Mouse (Mus musculus) ES-E14 (cell line): ENCODE data around the gene Coq3. TPM values are rescaled to one million over a fixed set of nuclear protein-coding genes. Genes with fewer than 3 reads are reported as not detected.

Experiments used
- DNase-seq: peaks from one replicate; pipeline ENCODE4 v3.0.0-alpha.2; 2013; ENCODE audit warnings: low read depth, low spot score
- H3K27ac ChIP-seq: 2 replicates; pipeline ENCODE4 v1.5.1; 2012; ENCODE audit warnings: low read depth, mild to moderate bottlenecking, low read length, moderate library complexity, mixed read lengths; ENCODE audit not compliant: poor library complexity, insufficient read depth, severe bottlenecking
- H3K36me3 ChIP-seq: 2 replicates; pipeline ENCODE4 v1.6.1; 2012; ENCODE audit warnings: mild to moderate bottlenecking, low read length, moderate library complexity, mixed read lengths; ENCODE audit not compliant: control insufficient read depth, poor library complexity, insufficient read depth, severe bottlenecking
- H3K4me1 ChIP-seq, 2 experiments: fragments of 150-350 bp in 1 of 2; sonication (generic) in 1 of 2; 2 replicates each; pipeline ENCODE4 v1.6.1; 2012; ENCODE audit warnings: low read length in 2 of 2, mild to moderate bottlenecking in 1 of 2, mixed read lengths in 1 of 2; ENCODE audit not compliant: control insufficient read depth in 2 of 2, insufficient read depth in 2 of 2, poor library complexity in 1 of 2
- H3K4me3 ChIP-seq, 2 experiments: fragments of 150-350 bp in 1 of 2; sonication (generic) in 1 of 2; 2 replicates each; pipeline ENCODE4 v1.5.1; 2012; ENCODE audit warnings: low read length in 2 of 2, low read depth in 1 of 2, mild to moderate bottlenecking in 1 of 2, mixed read lengths in 1 of 2; ENCODE audit not compliant: insufficient read depth in 1 of 2, poor library complexity in 1 of 2, severe bottlenecking in 1 of 2
- H3K9ac ChIP-seq: 2 replicates; pipeline ENCODE4 v1.6.1; 2012; ENCODE audit warnings: low read depth, mild to moderate bottlenecking, low read length, mixed read lengths; ENCODE audit not compliant: poor library complexity, insufficient read depth, severe bottlenecking
- H3K9me3 ChIP-seq: fragments of 150-350 bp; sonication (generic); 2 replicates; pipeline ENCODE4 v1.6.1; 2012; ENCODE audit warnings: low read depth, mild to moderate bottlenecking, low read length; ENCODE audit not compliant: control insufficient read depth, insufficient read depth
- CHD2 ChIP-seq: IDR thresholded peaks from 2 replicates; pipeline ENCODE4 v1.6.1; 2014; ENCODE audit warnings: mild to moderate bottlenecking, low read depth, low read length, inconsistent platforms
- HCFC1 ChIP-seq: IDR thresholded peaks from 2 replicates; pipeline ENCODE4 v1.6.1; 2012; ENCODE audit warnings: low read length, inconsistent platforms, borderline replicate concordance; ENCODE audit not compliant: insufficient read depth
- MAFK ChIP-seq: IDR thresholded peaks from 2 replicates; pipeline ENCODE4 v1.6.1; 2014; ENCODE audit warnings: mild to moderate bottlenecking, low read depth, low read length, inconsistent platforms; ENCODE audit not compliant: insufficient read depth
- ZC3H11A ChIP-seq: IDR thresholded peaks from 2 replicates; pipeline ENCODE4 v1.6.1; 2012; ENCODE audit warnings: low read depth, mild to moderate bottlenecking, inconsistent platforms, low read length, borderline replicate concordance
- ZNF384 ChIP-seq: IDR thresholded peaks from 2 replicates; pipeline ENCODE4 v1.6.1; 2012; ENCODE audit warnings: low read depth, low read length, inconsistent platforms
- in situ Hi-C, 2 experiments: fragments of 600-800 bp; cut with MboI; formaldehyde crosslinking; loops; one replicate each; pipeline ENCODE4 v1.15.1; 2025; ENCODE audit warnings: low sequenced_read_pairs in 2 of 2, inconsistent platforms in 1 of 2; ENCODE audit not compliant: unreplicated experiment in 2 of 2
- total RNA-seq: library from RNA; depleted of rRNA; stranded (reverse); fragments of 300-350 nt; gene quantifications from 2 replicates; pipeline ENCODE4 v1.2.3, GENCODE M21; 2012

Coq3 gene
- total RNA-seq, 1 experiment, result 9.1 TPM

- no peak for DNase-seq
- Histone ChIP-seq H3K4me3 (no peak overlapping the region), H3K9ac (no peak overlapping the region), H3K4me1 (no peaks in the 10 kb centered on the region; a peak in 1 of 4 replicates), H3K36me3 (peaks cover 22% of the 10 kb centered on the region), H3K9me3 (no peaks in the 10 kb centered on the region), H3K27ac (no peak overlapping the region)
- in situ Hi-C loops, result no loop called here
- TF ChIP-seq CHD2, result no peak
- TF ChIP-seq ZNF384, result no peak
- TF ChIP-seq HCFC1, result no peak
- no peak for TF ChIP-seq ZC3H11A
- no peak for TF ChIP-seq MAFK
Observed at GRCm38 (mm10) chr4:21857481-21857880, 22.0 kb upstream of the Coq3 start.

GRCm38 (mm10) chr4:21865226-21865625 lies 14.2 kb upstream of the Coq3 start:
- no peaks in the 10 kb centered on the region for H3K9me3 ChIP-seq
- no peak for TF ChIP-seq ZC3H11A
- H3K27ac ChIP-seq, result no peak overlapping the region
- no peak overlapping the region for H3K9ac ChIP-seq
- H3K4me1 ChIP-seq, result no peaks in the 10 kb centered on the region
- peaks cover 21% of the 10 kb centered on the region for H3K36me3 ChIP-seq
- H3K4me3 ChIP-seq, result no peak overlapping the region
- in situ Hi-C loops, result no loop called here
- no peak for DNase-seq

- H3K4me1 ChIP-seq, result no peaks in the 10 kb centered on the region
- no peak overlapping the region for H3K9ac ChIP-seq
- DNase-seq, result no peak
- no peaks in the 10 kb centered on the region for H3K9me3 ChIP-seq
- TF ChIP-seq ZNF384 (0 out of 2 replicates have a peak, but pooled peaks have one; percentile 23), HCFC1 (no peak)
- no peak overlapping the region for H3K27ac ChIP-seq
- H3K4me3 ChIP-seq, result peak overlapping the region in 1 of 2 experiments; percentile 79; a peak in 2 of 4 replicates
- peaks cover 4% of the 10 kb centered on the region for H3K36me3 ChIP-seq
- in situ Hi-C loops, result no loop called here
Observed at GRCm38 (mm10) chr4:21878776-21879175, 697 bp upstream of the Coq3 start.

- Histone ChIP-seq H3K4me3 (no peak overlapping the region), H3K9me3 (no peaks in the 10 kb centered on the region), H3K4me1 (no peaks in the 10 kb centered on the region), H3K9ac (no peak overlapping the region), H3K27ac (no peak overlapping the region), H3K36me3 (no peaks in the 10 kb centered on the region; the same call in 1 of the 2 replicates)
- in situ Hi-C loops, result no loop called here
- TF ChIP-seq CHD2 (no peak), ZC3H11A (no peak), ZNF384 (no peak), HCFC1 (no peak), MAFK (no peak)
- DNase-seq, result no peak
Observed at GRCm38 (mm10) chr4:21882806-21883205, 3.3 kb downstream of the Coq3 start.

GRCm38 (mm10) chr4:21885831-21886230 lies 6.4 kb downstream of the Coq3 start:
- Histone ChIP-seq H3K27ac (no peak overlapping the region), H3K36me3 (no peaks in the 10 kb centered on the region; the same call in 1 of the 2 replicates), H3K9me3 (no peaks in the 10 kb centered on the region), H3K4me3 (no peak overlapping the region), H3K4me1 (no peaks in the 10 kb centered on the region), H3K9ac (no peak overlapping the region)
- no peak for DNase-seq
- TF ChIP-seq ZC3H11A, result no peak
- no peak for TF ChIP-seq MAFK
- TF ChIP-seq ZNF384, result no peak
- no peak for TF ChIP-seq CHD2
- no peak for TF ChIP-seq HCFC1
- in situ Hi-C loops, result no loop called here
